Mouse (Mus musculus) spleen, adult 2 months (tissue): ENCODE measurements around the gene Rims4.

Experiments
- CTCF ChIP-seq: fragments of 200-500 bp; IDR thresholded peaks from 2 replicates; pipeline ENCODE4 v1.5.1; 2011; ENCODE audit warnings: mild to moderate bottlenecking, inconsistent platforms; ENCODE audit not compliant: insufficient read depth, insufficient read length, insufficient replicate concordance; ENCODE audit errors: extremely low read depth
- POLR2A ChIP-seq: fragments of 200-500 bp; IDR thresholded peaks from 2 replicates; pipeline ENCODE4 v1.6.1; 2011; ENCODE audit warnings: low read depth, low read length, inconsistent platforms

DNA sequence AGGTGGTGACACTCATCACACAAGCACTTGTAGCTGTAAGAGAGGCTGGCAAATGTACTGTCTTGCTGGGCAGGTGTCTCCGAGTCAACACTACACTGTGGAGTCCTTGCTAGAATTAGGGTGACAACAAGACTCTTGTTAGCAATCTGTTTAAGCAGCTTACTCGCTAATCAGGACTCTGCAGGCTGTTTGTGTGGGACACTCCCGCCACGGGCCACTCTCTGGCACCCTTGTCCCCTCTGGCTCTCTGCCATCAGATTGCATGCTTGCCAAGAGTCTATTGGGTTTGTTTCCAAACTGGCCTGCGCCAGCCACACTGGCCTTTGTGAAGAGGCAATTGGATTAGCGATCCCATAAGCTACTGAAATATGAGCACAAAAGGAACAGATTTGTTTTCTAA lies 79.0 kb downstream of the Rims4 start:
- TF ChIP-seq CTCF (no peak), POLR2A (no peak)
